Mouse (Mus musculus): ENCODE measurements at regions not wholly inside any gene's neighbourhood (a gene's known extent, or its start where the extent isn't known, plus 50 kb on each side); places are given as distances from the start of the nearest gene placed in this dataset.
A peak's percentile ranks its signal among the peaks of the same experiment; 100 is the strongest.

DNA sequence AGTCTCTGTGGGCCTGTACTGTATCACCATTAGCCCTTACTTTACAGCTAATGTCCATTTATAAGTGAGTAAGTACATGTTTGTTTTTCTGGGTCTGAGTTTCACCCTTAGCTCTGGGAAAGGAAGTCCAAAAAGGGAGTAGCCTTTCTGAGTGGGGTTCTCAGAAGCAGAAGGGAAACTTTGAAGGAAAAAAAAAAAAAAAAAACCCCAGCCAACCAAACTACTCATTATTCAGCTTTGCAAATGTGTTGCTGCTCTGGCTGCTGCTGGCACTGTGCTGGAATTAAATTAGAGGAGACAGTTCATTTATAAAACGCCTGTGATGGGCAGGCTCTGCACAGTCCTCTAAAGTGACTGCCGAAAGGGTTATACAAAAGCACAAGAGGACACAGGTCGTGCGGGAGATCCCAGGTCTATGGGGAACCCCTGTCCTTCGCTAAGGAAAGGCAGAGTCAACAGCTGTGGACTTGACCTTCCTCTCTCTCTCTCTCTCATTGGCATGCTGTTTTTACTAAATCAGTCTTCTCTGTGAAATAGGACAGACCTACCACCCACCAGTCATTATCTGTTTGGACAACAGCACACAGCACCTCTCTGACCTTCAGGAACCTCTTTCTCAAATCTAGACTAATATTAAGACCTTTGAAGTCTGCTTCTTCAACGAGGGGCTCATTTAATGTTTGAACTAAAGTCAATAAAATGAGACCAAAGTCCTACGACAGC lies 165.4 kb downstream of the Cd47 start:
- peak; percentile 1 for ATAC-seq

DNA sequence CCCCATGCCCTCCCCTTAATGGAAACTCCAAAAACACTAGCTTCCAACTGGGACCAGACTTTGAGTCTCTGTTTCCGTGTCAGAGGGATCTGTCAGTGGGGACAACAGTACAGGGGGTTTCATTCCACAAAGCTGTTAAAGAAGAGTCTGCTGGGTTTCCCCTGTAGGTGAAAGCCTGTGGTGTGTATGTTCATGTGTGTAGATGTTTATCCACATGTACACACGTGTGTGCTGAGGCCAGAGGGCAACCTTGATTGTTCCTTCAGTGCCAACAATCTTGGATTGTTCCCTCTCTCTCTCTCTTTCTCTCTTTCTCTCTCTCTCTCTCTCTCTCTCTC lies 165.9 kb downstream of the Cd47 start:
- no peak for ATAC-seq

DNA sequence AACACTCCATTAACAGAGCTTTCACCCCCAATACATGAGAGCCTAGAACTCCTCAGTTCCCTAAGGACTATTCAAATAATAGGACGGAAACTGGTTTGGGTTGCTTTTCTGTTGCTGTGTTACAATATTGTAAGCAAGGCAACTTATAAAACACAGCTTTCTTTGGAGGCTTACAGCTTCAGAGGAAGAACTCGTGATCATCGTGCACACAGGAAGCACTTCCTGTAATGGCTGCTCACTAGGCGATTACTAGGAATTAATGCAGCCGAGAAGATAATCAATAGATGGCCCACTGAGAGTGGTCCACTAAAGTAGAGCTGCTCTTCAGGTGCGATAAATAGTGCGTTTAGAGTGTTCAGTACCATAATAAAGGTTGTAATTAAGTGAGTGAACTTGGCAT lies 166.8 kb downstream of the Cd47 start:
- ATAC-seq, result peak; percentile 61

- ATAC-seq, result no peak
Observed at GRCm38 (mm10) chr16:49968291-49968870, 168.0 kb downstream of the Cd47 start.

DNA sequence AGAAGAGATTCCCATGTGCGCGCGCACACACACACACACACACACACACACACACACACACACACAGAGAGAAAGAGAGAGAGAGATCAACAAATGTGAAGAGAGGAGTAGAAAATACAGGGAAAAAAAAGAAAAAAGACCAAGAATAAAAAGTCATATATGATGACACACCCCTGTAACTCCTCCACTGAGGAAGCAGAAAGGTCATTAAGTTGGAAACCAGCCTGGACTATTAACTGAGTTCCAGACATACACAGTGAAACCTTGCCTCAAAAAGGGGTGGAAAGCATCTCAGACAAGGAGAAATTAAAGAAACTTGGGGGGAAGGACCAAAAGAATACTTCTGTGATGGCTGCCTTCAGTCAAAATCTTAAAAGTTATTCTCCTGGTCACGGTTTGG lies 168.7 kb downstream of the Cd47 start:
- no peak for ATAC-seq

DNA sequence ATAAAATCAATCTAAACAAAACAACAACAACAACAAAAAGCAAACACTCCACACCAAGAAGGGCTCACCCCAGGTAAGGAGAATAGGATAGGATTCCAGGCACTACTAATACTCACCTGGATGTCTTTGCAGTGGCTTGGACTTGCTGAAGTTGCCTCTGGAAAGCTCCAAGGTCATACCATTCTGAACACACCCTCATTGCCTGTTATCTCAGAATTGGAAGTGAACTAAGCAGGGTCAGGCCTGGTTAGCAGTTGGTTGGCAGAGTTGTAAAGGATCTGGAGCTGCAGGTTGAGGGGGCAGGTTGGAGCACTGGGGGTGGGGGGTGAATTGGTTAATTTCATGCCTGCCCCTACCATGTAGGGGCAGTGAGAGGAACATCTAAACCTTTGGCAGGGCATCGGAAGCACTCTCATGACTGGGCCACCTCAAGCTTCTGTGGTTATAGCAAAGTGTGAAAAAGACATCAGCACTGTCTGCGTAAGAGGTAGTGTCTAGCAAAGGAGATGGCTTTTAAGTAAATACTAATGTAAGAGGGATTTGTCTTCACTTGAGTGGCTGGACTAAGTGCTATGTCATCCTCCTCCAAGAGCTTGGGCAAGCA lies 169.5 kb downstream of the Cd47 start:
- ATAC-seq, result peak; percentile 25

- ATAC-seq, result peak; percentile 72
Observed at GRCm38 (mm10) chr16:49970297-49970804, 170.0 kb downstream of the Cd47 start.

GRCm38 (mm10) chr16:49971141-49971555 lies 170.8 kb downstream of the Cd47 start:
- ATAC-seq, result no peak

DNA sequence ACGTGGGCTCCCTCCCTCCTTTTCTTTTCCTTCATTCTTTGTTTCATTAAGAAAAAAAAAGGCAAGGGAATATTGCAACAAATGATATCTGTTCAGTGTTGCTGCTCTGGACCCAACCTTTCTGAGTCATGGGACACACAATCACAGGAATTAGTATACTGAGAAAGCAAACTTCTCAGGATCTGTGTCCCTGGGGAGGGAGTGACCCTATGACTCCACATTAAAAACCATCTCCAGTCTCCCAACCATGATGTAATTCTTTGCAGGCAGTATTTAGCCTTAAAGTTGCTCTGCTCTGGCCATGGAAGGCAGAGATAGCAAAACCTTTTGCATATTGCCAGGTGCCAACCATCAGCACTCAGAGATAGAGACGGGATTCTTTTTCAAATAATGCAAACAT lies 176.9 kb downstream of the Cd47 start:
- no peak for ATAC-seq

DNA sequence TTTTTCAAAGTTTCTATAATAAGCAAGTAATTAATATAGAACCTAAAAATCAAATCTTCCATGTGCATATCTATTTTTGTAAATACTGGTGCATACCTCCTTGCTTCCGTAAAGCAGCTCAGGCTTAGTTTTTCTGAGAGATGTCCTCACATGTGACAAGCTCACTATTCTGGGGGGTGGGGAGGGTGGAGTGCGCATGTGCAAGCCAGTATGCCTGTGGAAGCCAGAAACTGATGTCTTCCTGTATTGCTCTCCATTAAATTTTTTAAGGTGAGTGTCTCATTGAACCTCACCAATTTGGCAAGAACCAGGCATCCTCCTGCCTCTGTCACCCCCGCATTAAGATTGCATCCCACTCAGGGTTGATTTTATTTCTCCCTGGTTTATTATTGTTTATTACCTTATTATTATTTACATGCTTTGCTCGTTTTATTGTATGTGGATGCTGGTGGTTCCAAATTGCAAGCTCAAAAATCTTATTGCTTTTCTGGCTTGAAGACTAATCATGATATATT lies 179.2 kb downstream of the Cd47 start:
- no peak for ATAC-seq

DNA sequence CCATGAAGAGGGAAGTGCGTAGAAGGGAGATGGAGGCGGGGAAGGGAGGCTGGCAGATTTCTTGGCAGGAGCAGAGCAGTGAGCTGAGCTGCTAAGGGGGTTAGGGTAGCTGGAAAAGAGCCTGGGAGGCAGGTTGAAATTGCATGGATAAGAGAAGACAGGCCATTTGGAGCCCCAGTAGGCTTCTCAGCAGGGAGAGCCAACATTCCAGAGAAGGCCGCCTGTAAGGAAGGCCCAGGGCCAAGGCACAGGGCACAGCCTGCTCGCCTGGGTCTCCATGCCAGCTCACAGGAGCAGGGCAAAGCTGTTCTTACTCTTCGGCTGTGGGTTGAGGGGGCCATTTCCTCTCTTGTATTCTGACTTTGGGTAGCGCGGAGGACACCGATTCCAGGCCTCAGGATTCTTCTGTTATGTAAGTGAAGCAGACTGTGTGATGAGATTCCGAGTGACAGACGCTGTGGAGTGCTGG lies 179.9 kb downstream of the Cd47 start:
- ATAC-seq, result no peak

DNA sequence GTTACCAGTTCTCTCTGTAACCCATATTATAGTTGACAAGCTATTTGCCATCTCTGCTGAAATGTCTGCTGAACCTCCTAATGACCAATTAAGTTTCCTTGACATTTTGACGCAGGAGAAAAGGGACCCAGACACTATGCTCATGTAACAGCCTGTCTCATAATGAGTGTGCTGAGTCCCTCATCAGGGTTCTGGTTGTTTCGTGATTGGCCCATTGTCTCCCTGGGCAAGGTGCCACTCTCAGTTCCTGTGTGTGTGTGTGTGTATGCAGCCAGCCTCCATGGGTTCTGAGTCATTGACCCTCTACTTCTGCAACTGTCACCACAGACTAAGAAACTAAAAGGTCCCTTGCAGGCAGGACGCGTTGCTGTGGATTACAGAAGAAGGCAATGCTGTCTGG lies 181.8 kb downstream of the Cd47 start:
- ATAC-seq, result peak; percentile 76

DNA sequence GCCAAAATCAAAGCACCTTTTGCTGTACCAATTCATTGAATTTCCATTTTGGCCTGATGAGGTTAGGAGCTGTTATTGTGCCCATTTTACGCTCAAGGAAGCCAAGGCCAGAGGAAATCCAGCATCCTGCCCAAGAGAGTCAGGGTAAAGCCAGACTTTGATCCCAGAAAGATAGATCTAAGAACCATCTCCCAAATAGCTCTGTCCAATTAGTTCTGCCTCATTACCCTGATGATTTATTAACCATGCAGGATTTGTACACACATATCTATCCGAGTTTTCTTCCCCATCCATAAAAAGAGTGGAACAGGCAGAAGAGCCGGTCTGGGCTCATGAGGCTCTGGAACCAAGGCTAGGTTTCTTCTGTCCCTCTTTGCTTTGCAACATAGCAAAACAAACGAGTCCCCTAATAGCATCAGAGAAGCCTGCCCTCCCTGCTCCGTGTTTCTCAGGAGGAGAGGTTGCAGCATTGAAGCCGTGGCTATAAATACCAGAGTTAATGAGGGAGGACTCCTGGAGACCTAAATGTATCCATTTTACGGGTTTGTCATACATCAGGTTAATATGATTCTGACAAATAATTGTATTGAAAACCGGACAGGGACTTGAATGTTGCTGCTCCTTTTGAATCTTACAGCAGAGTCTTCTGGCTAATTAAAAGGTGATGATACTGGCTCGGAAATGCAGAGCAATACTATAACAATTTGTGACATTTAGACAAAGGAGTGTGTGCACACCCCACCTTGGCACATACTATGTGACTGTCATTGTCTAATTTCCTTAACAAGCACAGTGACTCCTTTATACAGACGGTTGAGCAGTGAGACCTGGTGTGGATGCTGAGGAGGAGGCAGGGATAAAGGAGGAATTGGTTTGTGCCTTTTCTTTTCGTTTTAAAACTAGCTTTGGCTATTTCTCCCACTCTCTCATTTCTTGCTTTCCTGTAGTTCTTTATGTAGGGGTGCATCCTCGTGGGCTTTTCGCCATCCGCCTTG lies 185.0 kb downstream of the Cd47 start:
- no peak for ATAC-seq

DNA sequence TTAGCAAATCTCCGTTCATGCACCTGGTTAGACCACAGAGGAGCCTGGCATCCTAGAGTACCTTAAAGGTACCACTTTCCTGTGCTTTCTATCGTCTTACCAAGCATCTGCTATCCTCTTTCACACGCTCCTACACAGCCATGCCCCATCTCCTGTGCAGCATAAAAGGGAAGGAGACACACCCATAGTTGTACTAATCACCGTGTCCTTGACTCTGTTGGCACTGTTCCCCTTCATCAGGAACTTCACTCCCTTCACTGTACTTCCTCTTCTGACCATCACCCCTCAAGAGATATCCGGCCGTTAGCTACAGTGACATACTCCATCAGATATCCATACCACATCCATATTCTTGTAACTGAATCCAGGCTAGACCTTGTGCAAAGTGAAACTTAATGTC lies 186.6 kb downstream of the Cd47 start:
- no peak for ATAC-seq

DNA sequence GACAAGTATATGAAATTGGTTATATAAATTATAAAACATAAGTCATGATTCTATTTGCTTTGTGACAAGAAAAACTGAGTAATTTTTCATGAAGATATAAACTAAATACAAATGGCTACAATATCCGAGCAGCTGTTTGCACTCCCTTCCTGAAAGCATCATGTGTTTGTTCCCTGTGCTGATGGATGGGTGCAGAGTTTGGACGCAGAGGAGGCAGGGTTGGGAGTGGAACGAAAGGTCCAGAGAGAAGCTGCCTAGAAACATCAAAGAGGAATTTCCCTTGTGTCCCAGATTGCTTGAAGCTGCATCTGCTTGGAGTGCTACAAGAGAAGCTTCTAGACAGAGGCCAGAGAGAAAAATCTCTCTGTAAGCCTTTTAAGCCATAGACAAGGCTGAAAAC lies 195.5 kb downstream of the Cd47 start:
- no peak for ATAC-seq

DNA sequence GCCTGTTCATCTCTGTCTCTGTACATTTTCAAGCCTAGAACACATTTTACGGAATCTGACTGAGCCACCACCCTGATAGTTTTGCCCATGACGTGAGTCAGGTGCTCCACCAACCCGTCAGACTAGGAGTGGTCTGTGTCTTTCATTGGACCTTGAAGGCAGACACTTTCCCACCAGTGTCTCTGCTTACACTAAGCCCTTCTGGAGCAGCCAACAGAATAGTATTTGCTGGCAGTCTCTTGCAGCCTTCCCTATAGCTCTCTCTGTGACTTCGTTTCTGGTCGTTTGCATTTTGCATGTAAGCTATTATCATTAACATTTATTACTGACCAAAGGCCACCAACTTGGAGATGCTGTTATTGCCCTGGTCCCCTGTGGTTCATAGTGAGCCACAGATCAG lies 196.3 kb downstream of the Cd47 start:
- no peak for ATAC-seq

- ATAC-seq, result no peak
Observed at GRCm38 (mm10) chr16:49997040-49997439, 196.7 kb downstream of the Cd47 start.

DNA sequence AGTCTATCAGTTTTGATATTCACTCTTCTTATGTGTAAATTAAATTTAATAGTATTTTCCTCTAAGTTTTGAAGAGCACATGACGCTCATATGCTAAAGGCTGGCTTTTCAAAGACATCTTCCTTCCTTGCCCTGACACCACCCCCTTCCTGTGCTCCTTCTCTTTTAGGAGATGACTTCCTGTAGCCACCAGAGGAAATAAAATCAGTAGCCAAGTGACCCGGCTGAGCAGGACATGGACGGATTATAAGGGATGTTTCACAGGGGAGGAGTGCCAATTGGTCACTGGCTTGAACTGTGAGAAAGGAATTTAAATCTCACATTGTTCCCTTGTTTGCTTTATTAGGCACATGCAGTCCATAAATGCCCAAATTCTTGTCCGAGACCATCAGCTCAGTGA lies 200.5 kb downstream of the Cd47 start:
- ATAC-seq, result no peak

DNA sequence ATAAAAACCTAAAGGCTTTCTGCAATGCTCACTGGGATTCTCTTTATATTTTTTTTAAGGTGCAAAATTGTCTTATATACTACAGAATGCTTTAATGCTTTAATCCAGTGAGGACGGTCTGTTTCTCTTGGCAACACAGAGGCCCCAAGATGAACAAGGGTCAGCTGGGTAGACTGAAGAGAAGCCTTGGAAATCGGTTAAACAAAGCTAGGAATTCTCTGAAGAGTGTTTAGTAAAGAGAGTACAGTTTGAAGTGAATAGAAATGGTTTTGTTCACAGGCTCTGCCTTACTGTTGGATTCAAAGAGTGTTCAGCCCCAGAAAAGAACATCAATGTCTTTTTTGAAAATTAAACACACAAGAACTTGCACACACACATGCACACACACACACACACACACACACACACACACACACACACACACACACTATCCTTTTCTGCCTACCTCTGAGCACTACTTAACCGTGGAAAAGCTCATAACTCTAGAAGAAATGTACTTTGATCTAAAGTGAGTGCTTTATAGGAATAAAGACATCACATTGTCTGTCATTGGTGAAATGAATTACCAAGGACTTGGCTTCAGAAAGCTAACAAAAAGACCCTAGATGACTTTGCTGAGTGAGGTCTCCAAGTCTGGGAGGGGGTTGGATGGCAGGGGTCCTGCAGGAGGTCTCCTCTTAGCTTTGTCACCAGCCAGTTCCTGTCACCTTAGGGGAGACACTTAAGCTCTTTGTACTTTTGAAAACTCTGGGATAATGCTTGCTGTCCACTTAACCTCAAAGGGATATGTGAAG lies 201.5 kb downstream of the Cd47 start:
- ATAC-seq, result no peak

DNA sequence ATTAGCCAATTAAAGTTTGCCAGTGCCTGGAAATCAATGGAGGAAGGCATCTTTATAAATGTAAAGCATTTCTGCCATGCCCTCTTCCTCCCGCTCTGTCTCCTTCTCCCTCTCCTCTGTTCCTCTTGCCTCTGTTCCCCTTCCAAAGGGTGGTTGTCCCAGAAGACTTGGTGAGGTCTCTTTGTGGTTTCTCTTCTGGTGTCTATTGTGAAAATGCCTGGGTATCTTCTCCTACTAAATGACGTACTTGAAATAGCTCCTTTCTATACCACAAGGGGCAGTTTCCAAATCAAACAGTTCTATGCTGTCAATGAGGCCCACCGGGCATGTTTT lies 202.1 kb downstream of the Cd47 start:
- ATAC-seq, result no peak

DNA sequence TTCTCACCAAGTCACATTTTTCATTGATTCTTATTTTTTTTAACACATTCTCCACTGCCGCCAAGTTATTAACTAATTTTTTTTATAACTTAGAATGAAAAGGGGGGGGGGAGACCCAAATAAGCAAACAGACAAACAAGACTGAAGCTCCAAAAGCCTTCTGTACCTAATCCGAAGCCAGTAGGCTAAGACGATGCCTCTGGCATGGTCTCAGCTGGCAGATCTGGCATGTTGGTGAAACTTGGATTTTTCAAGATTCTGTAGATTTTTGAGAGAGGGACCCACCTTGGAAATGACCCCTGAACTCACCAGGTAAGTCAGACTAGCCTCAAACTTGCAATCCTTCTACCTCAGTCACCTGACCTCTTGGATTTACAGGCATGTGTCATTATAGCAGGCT lies 208.7 kb downstream of the Cd47 start:
- ATAC-seq, result no peak

- no peak for ATAC-seq
Observed at GRCm38 (mm10) chr16:50009542-50009941, 209.2 kb downstream of the Cd47 start.

All from CD4-positive, CD25-positive, alpha-beta regulatory T cell, adult 4 months (primary cell).